Mouse (Mus musculus) C2C12 (cell line): ENCODE data around the gene Nudt2.

ENCODE experiments used
- CTCF ChIP-seq: IDR thresholded peaks from one replicate; pipeline ENCODE4 v1.5.1; 2011; ENCODE audit not compliant: control insufficient read depth, insufficient read depth, insufficient read length
- MAX ChIP-seq: IDR thresholded peaks from one replicate; pipeline ENCODE4 v1.6.1; 2011; ENCODE audit warnings: mild to moderate bottlenecking, control low read depth
- MYOD1 ChIP-seq: IDR thresholded peaks from one replicate; pipeline ENCODE4 v1.6.1; 2011; ENCODE audit warnings: low read depth; ENCODE audit not compliant: control insufficient read depth, insufficient read length
- MYOG ChIP-seq: IDR thresholded peaks from one replicate; pipeline ENCODE4 v1.6.1; 2011; ENCODE audit not compliant: control insufficient read depth, insufficient read length; ENCODE audit errors: extremely low read depth
- USF1 ChIP-seq: IDR thresholded peaks from one replicate; pipeline ENCODE4 v1.6.1; 2011; ENCODE audit warnings: low read depth, mild to moderate bottlenecking, control low read depth, moderate library complexity

DNA sequence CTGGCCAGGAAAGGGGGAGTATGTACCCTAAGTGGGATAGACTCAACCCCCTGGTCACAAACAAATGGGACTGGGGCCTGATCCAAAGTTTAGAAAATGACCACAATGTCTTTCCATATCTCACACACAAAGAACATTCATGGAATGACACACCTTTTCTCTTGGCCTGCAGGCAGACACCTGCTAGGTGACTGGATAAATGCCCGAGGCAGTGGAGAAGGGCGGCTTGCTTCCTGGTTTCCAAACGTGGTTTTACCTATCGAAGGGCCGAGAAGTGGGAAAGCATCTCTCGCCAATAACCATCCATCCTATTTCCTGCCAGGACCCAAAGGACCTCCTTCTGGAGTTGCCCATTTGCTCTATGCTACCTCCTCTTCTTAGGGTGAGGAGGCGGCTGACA, 28.0 kb downstream of the Nudt2 start:
- no peak for TF ChIP-seq CTCF
- TF ChIP-seq USF1, result no peak
- no peak for TF ChIP-seq MAX
- TF ChIP-seq MYOD1, result no peak
- no peak for TF ChIP-seq MYOG
